ENCODE assay signal across 18 mouse cellular contexts in genomic region chr17:3344872-3345271, GRCm38 (mm10). TPM values are rescaled to one million over a fixed set of nuclear protein-coding genes. Genes with fewer than 3 reads are reported as not detected.
DNase-seq lines count a peak whose midpoint lies in the region; ATAC-seq and TF ChIP-seq lines count a peak whose summit lies in the region.
"Had no signal": no experiment of that assay in that cellular context is flagged by ENCODE, and none has a peak within 500 bp of the region (broad histone marks: within the 10 kb centered on the region; RNA-seq: fewer than 3 reads in every experiment).

No protein-coding gene starts in this region.

- TF ChIP-seq CTCF in hindbrain, postnatal 0 days (IDR thresholded peaks at IDR 0.05; ENCODE audit: low read depth) = no peak

- H3K4me1 ChIP-seq in midbrain, embryonic 13.5 days (replicated peaks) = peaks cover 7% of the 10 kb centered on the region; the same call in 1 of the 2 replicates
- H3K4me1 ChIP-seq in midbrain, embryonic 10.5 days = no peaks in the 10 kb centered on the region
- peaks cover 31% of the 10 kb centered on the region for H3K4me1 ChIP-seq in embryonic facial prominence, embryonic 15.5 days
- peaks cover 10% of the 10 kb centered on the region; the same call in 1 of the 2 replicates for H3K4me1 ChIP-seq in hindbrain, postnatal 0 days (ENCODE audit: insufficient read depth, low read length)
- H3K4me1 ChIP-seq in neural tube, embryonic 14.5 days (ENCODE audit: control insufficient read depth, insufficient read depth, low read length) = no peaks in the 10 kb centered on the region
- H3K4me1 ChIP-seq: heart, embryonic 15.5 days had no signal

- ATAC-seq in midbrain, embryonic 13.5 days = 0 out of 2 replicates have a peak, but pooled peaks have one; percentile 11
- ATAC-seq in embryonic facial prominence, embryonic 15.5 days (ENCODE audit: insufficient number of reproducible peaks, low FRiP score, low TSS enrichment, low read depth) = no peak
- ATAC-seq in hindbrain, postnatal 0 days = peak; percentile 58; the same call in 1 of the 2 replicates
- ATAC-seq in neural tube, embryonic 14.5 days (ENCODE audit: low read depth) = 0 out of 2 replicates have a peak, but pooled peaks have one; percentile 31
- no peak for ATAC-seq in megakaryocyte progenitor cell, adult 5-6 weeks (replicated peaks; ENCODE audit: poor library complexity)

- no peaks in the 10 kb centered on the region for H3K36me3 ChIP-seq in midbrain, embryonic 13.5 days
- no peaks in the 10 kb centered on the region for H3K36me3 ChIP-seq in midbrain, embryonic 10.5 days
- H3K36me3 ChIP-seq in embryonic facial prominence, embryonic 15.5 days = no peaks in the 10 kb centered on the region
- no peaks in the 10 kb centered on the region for H3K36me3 ChIP-seq in hindbrain, postnatal 0 days (ENCODE audit: insufficient read depth, low read length)
- H3K36me3 ChIP-seq in neural tube, embryonic 14.5 days (ENCODE audit: control insufficient read depth, insufficient read depth, low read length) = no peaks in the 10 kb centered on the region
- H3K36me3 ChIP-seq: heart, embryonic 15.5 days had no signal

- H3K4me2 ChIP-seq in midbrain, embryonic 13.5 days (replicated peaks) = no peak overlapping the region
- no peak overlapping the region for H3K4me2 ChIP-seq in embryonic facial prominence, embryonic 15.5 days (replicated peaks)
- H3K4me2 ChIP-seq in hindbrain, postnatal 0 days (ENCODE audit: low read depth, low read length) = no peak overlapping the region
- H3K4me2 ChIP-seq in neural tube, embryonic 14.5 days (ENCODE audit: low read depth, low read length) = no peak overlapping the region
- H3K4me2 ChIP-seq: heart, embryonic 15.5 days had no signal

- H3K9me3 ChIP-seq in midbrain, embryonic 13.5 days = no peaks in the 10 kb centered on the region
- no peaks in the 10 kb centered on the region for H3K9me3 ChIP-seq in midbrain, embryonic 10.5 days (replicated peaks)
- no peaks in the 10 kb centered on the region for H3K9me3 ChIP-seq in embryonic facial prominence, embryonic 15.5 days (replicated peaks)
- no peaks in the 10 kb centered on the region for H3K9me3 ChIP-seq in hindbrain, postnatal 0 days (ENCODE audit: low read length)
- no peaks in the 10 kb centered on the region for H3K9me3 ChIP-seq in neural tube, embryonic 14.5 days (ENCODE audit: control insufficient read depth, low read length)
- H3K9me3 ChIP-seq: heart, embryonic 15.5 days had no signal

- H3K9ac ChIP-seq in midbrain, embryonic 13.5 days (replicated peaks) = no peak overlapping the region
- no peak overlapping the region for H3K9ac ChIP-seq in embryonic facial prominence, embryonic 15.5 days
- no peak overlapping the region for H3K9ac ChIP-seq in hindbrain, postnatal 0 days (replicated peaks; ENCODE audit: low read length)
- H3K9ac ChIP-seq in neural tube, embryonic 14.5 days (replicated peaks; ENCODE audit: low read depth, low read length) = no peak overlapping the region
- H3K9ac ChIP-seq: heart, embryonic 15.5 days had no signal

- H3K27me3 ChIP-seq in midbrain, embryonic 13.5 days = no peaks in the 10 kb centered on the region
- H3K27me3 ChIP-seq in midbrain, embryonic 10.5 days (ENCODE audit: low read depth, poor library complexity, severe bottlenecking) = no peaks in the 10 kb centered on the region
- no peaks in the 10 kb centered on the region for H3K27me3 ChIP-seq in embryonic facial prominence, embryonic 15.5 days
- no peaks in the 10 kb centered on the region for H3K27me3 ChIP-seq in hindbrain, postnatal 0 days (ENCODE audit: insufficient read depth, low read length)
- H3K27me3 ChIP-seq in neural tube, embryonic 14.5 days (ENCODE audit: control insufficient read depth, insufficient read depth, low read length) = no peaks in the 10 kb centered on the region
- H3K27me3 ChIP-seq: heart, embryonic 15.5 days had no signal

- DNase-seq in midbrain, embryonic 10.5 days (ENCODE audit: low spot score) = no peak
- peak; percentile 20 for DNase-seq in hindbrain, postnatal 0 days (ENCODE audit: low spot score)
- DNase-seq in kidney, adult 9 months = no peak
- no peak for DNase-seq in gastrocnemius, adult 8-10 months (ENCODE audit: low spot score in 2 of 2)
- DNase-seq: adrenal gland, postnatal 36 days; cerebellum, adult 8-10 months; embryo, embryonic 11 days; heart, adult 2 months; kidney, adult 11 months; kidney, postnatal 10 days; lung, adult 2 months; thymus, postnatal 4 days had no signal

- no peak overlapping the region for H3K4me3 ChIP-seq in midbrain, embryonic 13.5 days (replicated peaks)
- no peak overlapping the region for H3K4me3 ChIP-seq in midbrain, embryonic 10.5 days
- no peak overlapping the region for H3K4me3 ChIP-seq in embryonic facial prominence, embryonic 15.5 days (replicated peaks)
- no peak overlapping the region for H3K4me3 ChIP-seq in hindbrain, postnatal 0 days (ENCODE audit: low read length)
- no peak overlapping the region for H3K4me3 ChIP-seq in neural tube, embryonic 14.5 days (ENCODE audit: low read depth, low read length)
- H3K4me3 ChIP-seq: heart, adult 2 months; heart, embryonic 15.5 days had no signal

- H3K27ac ChIP-seq in midbrain, embryonic 13.5 days = no peak overlapping the region
- no peak overlapping the region for H3K27ac ChIP-seq in midbrain, embryonic 10.5 days (replicated peaks)
- peak overlapping the region; percentile 44; the same call in 1 of the 2 replicates for H3K27ac ChIP-seq in embryonic facial prominence, embryonic 15.5 days (replicated peaks)
- peak overlapping the region; percentile 56 for H3K27ac ChIP-seq in hindbrain, postnatal 0 days
- 0 out of 2 replicates have a peak overlapping the region, but pooled peaks have one; percentile 4 for H3K27ac ChIP-seq in neural tube, embryonic 14.5 days (ENCODE audit: low read depth, low read length)
- H3K27ac ChIP-seq: heart, adult 2 months; heart, embryonic 15.5 days; macrophage had no signal

- WGBS in midbrain, embryonic 13.5 days = 64% methylated on average over 7 of the region's 7 CpGs
- WGBS in midbrain, embryonic 10.5 days = 82% methylated on average over 7 of the region's 7 CpGs
- 57% methylated on average over 7 of the region's 7 CpGs for WGBS in embryonic facial prominence, embryonic 15.5 days
- 37% methylated on average over 7 of the region's 7 CpGs for WGBS in hindbrain, postnatal 0 days
- 64% methylated on average over 7 of the region's 7 CpGs for WGBS in neural tube, embryonic 14.5 days

RNA-seq across cellular contexts. Expression of gene Tiam2, which starts 18.5 kb away (rescaled TPM):
- 1.9 and 4.9 TPM in 2 replicates for polyA plus RNA-seq in midbrain, embryonic 13.5 days (2015; fragmentation: Nextera tagmentation; extraction: Ambion mirVana)
- 2.9 and 3.0 TPM in 2 replicates for polyA plus RNA-seq in midbrain, embryonic 10.5 days (2016; fragmentation: Nextera tagmentation; extraction: Ambion mirVana)
- 18.2 TPM in 2 replicates for polyA plus RNA-seq in embryonic facial prominence, embryonic 15.5 days (2015; fragmentation: Nextera tagmentation; extraction: Ambion mirVana)
- 8.8 and 9.3 TPM in 2 replicates for total RNA-seq in hindbrain, postnatal 0 days (2014; rRNA removed)
- polyA plus RNA-seq in hindbrain, postnatal 0 days (2015; fragmentation: Nextera tagmentation; extraction: Ambion mirVana) = 2.8 and 3.1 TPM in 2 replicates
- 7.8 and 9.3 TPM in 2 replicates for polyA plus RNA-seq in neural tube, embryonic 14.5 days (2014; fragmentation: Nextera tagmentation; extraction: Ambion mirVana)
- total RNA-seq in megakaryocyte progenitor cell, adult 5-6 weeks (2015) = 5.6 and 6.2 TPM in 2 replicates
- 4.4 and 7.5 TPM in 2 replicates for total RNA-seq in megakaryocyte progenitor cell, adult 5-6 weeks (2017)
- 1 to 10 TPM; 2.3 to 4.1 (median 2.8) TPM for total RNA-seq in gastrocnemius, adult 8-10 months (2022)

Comparison
In these comparisons a context has a peak if more than half of its experiments do, and no peak if none do; other contexts are left out.
1. ATAC-seq: peak in midbrain, embryonic 13.5 days (single experiment), hindbrain, postnatal 0 days (single experiment) and neural tube, embryonic 14.5 days (single experiment); none in embryonic facial prominence, embryonic 15.5 days (single experiment) and megakaryocyte progenitor cell, adult 5-6 weeks (single experiment).
2. H3K27ac ChIP-seq: peak in embryonic facial prominence, embryonic 15.5 days (single experiment), hindbrain, postnatal 0 days (single experiment) and neural tube, embryonic 14.5 days (single experiment); none in midbrain, embryonic 13.5 days (single experiment) and midbrain, embryonic 10.5 days (single experiment).